Mouse (Mus musculus): ENCODE measurements around the gene Ccdc54.

The Ccdc54 gene

DNA sequence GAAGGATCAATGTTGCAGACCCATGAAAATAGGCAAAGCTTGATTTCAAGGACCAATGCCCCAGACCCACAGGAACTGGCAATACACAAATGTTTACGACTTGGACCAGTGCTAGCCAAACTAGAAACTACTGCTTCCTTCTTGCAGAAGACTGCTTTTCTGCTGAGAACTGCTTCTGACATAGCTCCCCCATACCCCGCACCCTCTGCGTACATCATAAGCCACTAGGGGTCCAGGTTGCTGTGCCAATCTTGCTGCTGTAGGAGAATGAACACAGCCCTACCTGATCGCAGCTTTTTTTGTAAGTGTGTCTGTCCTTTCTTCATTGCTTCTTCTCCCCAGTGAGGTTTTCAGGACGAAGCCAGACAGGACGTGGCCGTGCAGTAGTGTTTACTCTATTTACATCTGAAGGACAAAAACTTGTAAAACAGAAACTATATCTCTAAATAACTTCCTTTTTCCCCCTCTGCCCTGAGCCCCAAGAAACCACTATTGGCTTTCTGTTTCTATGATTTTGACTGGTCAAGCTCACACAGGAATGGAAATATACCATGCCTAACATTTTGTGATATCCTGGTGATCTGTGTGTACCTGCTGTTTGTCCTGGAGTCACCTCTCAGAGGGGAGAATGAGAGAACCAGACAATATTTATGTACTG is 39.0 kb downstream of the Ccdc54 start:
- in situ Hi-C loops (cut with MboI; ENCODE audit: low pct_unique_long_range_greater_than_20kb in 1 of 2, low sequenced_read_pairs in 2 of 2, unreplicated experiment in 1 of 2) = no loop called here

DNA sequence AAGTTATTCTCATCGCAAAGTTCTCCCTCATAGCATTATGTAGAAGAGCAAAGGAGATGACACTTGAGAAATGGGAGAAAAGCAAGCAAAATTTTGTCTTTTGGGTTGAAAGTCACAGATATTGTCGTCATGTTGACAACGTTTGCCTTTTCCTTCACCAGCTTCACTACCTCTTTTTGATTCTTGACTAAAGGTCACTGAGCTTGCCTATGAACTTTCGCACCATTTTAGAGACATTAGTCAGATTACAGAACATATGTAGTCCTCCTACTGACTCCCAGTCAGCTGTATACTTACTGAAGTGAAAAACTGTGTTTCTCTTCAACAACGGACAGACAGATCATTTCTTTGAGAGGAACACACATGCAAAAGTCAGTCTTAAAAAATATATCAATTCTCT is 40.0 kb downstream of the Ccdc54 start:
- in situ Hi-C loops (cut with MboI; ENCODE audit: low pct_unique_long_range_greater_than_20kb in 1 of 2, low sequenced_read_pairs in 2 of 2, unreplicated experiment in 1 of 2) = no loop called here

DNA sequence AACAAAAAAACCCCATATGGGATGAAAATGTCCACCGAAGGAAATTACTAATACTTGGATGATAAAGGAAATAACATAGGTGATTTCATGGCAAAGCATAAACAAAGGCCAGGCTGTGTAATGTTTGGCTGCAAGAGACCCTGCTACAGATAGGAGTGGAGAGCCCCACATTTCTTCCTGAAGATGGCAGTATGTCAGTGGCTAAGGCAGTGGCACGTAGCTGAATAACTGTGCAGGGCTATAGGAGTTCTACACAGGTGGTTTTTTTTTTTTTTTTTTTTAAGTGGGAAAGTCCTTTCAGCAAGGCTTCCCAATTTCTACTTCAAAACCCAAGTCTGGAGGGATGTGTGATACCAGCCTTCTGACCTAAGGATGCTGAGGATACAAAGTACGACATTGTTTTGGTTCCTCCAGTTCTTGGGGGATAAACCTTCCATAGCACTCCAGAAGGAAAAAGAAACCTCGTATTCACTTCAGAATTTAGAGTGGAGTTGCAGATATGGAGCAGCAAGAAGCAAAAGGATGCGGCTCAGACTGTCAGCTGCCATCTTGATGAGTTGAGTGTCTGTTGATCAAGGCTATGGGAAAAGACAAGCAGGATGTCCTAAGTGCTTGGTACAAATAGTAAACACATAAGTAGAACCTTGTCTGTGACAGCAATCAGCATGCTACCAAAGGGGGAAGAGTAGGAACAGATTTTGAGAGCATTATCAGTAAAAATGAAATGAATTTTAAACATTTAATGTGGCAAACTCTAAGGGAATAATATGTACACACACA is 48.2 kb downstream of the Ccdc54 start:
- in situ Hi-C loops (cut with MboI; ENCODE audit: low pct_unique_long_range_greater_than_20kb in 1 of 2, low sequenced_read_pairs in 2 of 2, unreplicated experiment in 1 of 2) = no loop called here
